Mouse (Mus musculus) T-helper 17 cell (primary cell): ENCODE data around the gene Tcl1.
"Not testable (repeated sequence)": the region's sequence is repeated elsewhere in the genome, so short reads cannot be mapped to it uniquely, and the experiment has no call there.

Source experiments
- in situ Hi-C, 2 experiments: fragments of 300-600 bp; cut with MboI, MseI; formaldehyde crosslinking; loops; 1 replicate in 1 of 2; 2 replicates in 1 of 2; pipeline ENCODE4 v1.15.1; 2025; ENCODE audit warnings: high pct_unique_total_duplicates in 2 of 2

Gene Tcl1

DNA sequence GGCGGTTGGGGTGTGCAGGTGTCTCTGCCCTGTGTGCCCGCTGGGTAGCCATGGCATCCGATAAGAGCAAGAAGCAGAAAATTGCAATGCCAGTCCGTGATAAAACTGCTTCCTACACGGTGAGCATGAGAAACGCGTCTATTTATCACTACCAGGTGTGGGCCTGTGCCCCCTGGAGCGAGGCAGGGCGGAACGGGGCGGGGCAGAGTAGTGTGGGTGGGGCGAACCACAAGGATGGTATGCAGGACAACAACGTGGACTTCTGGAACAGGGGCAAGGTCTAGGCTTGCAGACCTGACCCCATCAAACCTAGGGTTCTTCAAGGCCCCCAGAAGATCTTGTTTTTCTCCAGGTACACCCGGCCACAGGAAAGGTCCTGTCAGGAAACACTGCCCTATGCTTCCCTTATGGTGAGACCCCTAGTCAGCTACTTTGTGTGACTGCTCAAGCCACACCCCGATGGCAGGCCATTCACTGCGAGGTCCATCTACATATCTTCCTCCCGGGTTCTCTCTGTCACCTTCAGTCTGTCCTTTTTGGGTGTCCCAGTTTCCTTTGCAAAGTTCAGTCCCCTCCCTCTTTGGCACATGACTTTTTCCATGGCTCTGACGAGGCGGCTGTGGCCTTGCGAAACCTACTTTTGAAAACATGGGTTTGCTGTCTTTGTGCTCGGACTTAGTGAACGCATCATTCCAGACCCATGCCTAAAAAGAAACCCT is at the start of gene Tcl1:
TSS of gene Tcl1 (minus strand) at position 193 of the 719 bp plus-strand sequence.
- in situ Hi-C loops: no loop called here

DNA sequence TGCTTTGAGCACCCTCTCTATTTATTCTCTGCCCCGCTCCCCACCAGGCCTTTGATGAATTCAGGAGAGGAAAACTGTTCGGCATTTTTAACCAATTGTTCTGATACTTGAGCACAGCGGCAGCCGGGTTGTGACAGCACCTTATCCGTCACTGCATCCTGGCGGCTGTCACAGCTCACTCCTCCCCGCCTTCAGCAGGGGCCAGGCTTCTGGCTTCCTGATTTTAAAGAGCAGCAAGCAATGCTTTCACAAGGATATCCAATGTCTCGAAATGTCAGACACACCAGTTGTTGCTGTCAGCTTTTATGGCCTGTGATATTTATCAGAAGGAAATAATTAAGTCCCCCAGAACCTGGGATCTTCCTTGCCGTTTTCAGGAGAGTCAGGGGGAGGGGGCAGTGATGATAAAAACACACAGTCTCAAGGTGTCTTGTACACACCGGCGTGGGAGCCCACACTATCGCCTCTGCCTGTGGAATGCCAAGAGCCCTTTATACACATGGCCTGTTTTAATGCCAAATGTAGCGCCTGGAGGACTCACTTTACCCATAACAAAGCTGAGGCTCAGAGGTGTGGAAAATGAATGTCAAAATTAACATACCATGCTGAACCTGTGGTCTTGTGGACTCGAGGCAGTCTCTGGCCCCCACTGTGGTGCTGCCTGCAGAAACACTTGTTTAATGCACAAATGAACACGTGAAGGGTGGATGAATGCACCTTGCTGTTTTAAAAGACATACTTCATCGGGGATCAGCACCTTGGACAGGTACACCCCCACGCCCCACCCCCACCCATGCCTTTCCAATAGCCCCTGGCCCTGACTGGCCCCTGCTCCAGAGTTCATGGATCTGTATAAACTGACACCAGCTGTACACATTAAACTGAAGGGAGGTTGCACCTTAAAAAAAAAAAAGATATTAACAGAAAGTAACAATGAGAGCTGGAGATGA is 48.7 kb upstream of the Tcl1 start:
- in situ Hi-C loops: no loop called here

DNA sequence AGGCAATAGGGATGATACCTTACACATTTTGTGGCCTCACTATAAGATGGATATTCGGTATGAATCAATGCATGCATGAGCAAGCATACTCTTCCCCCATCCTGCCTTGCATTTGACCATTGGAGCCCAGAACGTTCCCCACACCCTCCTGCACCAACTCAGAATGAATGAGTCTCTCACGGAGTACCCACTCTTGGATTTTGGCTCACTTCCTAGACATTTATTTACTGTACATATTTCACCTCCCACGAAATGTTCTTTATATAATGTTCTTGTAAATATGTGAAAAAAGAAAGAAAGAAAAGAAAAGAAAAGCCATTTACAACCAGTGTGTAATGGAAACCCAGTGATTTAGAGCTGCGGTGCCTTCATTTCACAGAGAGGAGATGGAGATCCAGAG is 44.5 kb upstream of the Tcl1 start:
- in situ Hi-C loops: no loop called here

DNA sequence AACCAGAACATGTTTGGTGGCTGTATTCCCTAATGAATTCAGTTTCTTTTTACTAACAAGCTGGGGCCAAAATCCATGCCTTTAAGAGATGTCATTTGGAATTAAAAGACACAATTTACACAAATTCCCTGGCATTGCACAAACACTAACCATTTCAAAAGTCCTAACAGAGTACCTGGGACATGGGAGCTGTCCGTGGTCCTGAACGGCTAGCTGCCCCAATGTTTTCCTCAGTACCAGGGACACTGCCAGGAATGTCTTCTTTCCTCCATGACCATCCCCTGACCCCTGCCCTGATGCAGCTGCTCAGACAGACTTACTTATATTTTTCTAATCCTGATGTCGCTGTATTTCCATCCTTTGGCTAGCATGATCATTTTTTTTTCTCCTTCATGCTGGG is 43.5 kb upstream of the Tcl1 start:
- in situ Hi-C loops: no loop called here

DNA sequence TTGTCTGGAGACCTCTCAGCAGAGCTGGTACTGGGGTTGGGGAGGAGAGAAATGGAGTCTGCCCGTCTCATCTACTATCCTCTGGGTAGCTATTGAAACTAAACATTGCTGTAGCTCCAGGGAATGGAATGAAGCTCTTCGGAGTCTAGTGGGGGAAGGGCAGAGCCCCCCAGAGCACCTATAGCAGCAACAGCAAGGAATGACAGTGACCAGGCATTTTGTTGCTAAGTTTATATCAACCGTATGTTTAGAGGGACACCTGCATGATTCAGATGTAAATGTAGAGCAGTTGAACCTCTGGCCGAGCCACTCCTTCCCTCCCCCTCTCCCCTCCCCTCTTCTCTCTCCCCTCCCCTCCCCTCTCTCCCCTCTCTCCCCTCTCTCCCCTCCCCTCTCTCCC is 36.6 kb upstream of the Tcl1 start:
- in situ Hi-C loops: loop anchor here in 1 of 2 experiments (10.0 kb wide), 1 partner anchor 1124 kb away; no protein-coding TSS in a partner anchor

DNA sequence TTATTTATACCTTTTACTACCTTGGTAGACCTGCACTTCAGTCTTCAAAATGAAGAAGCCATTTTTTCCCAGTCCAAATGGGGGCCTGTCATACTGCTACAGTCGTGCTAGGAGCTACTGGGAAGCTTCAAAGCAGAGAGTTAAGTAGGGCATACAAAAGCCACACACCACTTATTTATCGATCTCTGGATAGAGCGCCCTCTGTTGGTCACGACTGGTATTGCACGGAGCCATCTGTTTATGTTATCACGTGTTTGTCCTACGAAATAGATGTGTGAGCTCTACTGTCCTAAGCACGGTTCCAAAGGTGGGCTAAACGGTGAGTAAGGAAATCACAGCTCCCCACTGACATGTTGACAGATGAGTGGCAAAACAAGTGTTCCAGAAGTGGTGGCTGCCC is 36.2 kb upstream of the Tcl1 start:
- in situ Hi-C loops: loop anchor here in 1 of 2 experiments (10.0 kb wide), 1 partner anchor 1124 kb away; no protein-coding TSS in a partner anchor

DNA sequence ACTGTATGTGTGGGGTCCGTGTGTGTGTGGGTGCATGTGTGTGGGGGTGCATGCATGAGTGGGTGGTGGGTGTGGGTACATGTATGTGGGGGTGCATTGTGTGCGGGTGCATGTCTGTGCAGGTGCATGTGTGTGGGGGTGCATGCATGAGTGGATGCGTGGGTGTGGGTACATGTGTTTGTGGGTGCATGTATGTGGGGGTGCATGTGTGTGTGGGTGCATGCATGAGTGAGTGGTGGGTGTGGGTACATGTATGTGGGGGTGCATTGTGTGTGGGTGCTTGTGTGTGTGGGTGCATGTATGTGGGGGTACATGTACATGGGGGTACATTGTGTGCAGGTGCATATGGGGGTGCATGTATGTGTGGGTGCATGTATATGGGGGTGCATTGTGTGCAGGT is 31.2 kb upstream of the Tcl1 start:
- in situ Hi-C loops: loop anchor here in 1 of 2 experiments (10.0 kb wide), 1 partner anchor 1119 kb away; no protein-coding TSS in a partner anchor

DNA sequence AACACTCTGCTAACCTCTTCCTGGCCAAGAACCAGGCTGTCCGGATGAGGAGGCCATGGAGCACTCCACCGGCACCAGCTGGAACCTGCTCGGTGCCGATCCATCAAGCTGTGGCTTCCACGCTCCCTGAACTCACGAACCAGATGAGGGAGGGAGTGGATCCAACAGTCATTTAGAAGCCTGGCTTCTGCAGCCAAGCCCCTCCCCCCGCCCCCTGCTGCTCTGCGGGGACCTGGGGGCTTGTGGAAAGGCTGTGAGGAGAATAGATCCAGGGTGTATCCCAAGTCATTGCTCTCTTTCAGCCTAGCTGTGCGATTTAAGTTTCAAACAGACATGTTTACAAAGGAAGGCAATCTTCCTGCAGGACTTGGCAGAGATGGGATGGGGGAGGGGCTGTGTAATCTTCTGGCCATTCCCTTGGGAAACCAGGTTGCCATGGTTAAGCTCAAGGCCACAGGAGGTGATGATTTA is 26.2 kb upstream of the Tcl1 start:
- in situ Hi-C loops: no loop called here

DNA sequence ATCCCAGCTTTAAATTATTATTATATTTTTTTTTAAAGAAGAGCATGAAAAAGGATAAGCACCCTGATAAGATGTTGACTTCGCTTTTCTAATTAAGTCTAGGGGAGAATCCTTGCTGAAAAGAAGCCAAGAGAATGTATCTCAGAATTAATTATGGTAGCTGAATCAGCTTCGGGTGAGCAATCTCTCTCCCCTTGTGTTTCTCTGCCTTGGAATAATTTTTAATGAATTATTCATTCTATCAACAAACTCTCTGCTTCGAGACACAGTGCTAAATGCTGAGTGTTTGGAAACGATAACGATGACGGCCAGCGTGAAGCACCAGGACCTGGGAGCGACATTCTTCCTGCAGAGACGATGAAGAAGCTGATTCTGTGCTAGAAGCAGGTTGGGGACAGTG is 16.5 kb upstream of the Tcl1 start:
- in situ Hi-C loops: no loop called here

DNA sequence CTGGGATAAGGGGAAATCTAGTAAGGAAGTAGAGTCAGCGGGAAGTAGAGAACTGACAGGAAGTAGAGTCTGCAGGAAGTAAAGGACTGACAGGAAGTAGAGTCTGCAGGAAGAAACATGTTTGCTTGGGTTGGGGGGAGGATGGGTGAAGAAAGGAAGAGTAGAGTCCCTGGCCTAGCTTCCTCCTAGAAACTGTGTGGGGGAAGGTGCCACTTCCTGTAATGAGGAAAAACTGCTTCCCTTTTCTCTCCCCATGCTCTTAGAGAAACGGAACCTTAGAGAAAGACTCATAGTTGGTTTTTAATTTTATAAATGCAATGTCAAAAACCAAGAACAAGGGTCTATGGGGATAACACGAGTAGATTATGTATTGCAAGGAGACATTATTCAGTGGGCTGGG is 12.5 kb upstream of the Tcl1 start:
- in situ Hi-C loops: no loop called here

DNA sequence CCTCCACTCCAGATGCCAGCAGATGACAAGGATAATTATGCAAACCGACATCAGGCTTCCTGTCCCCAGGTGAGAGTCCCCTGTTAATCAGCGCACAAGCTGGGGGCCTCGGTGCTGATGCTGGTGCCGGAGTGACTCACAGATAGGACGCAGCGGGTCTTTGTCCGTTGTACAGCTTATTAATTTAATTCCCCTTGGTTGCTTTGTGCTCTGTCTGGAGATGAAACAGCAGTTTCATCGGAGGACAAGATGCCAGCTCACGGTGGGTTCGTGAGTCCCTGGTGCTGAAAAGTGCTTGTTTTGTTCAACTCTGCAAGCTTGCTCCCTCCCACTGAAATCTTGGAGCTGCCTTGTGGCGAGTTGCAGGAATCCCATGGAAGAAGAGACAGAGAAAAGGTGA is 11.8 kb upstream of the Tcl1 start:
- in situ Hi-C loops: no loop called here

DNA sequence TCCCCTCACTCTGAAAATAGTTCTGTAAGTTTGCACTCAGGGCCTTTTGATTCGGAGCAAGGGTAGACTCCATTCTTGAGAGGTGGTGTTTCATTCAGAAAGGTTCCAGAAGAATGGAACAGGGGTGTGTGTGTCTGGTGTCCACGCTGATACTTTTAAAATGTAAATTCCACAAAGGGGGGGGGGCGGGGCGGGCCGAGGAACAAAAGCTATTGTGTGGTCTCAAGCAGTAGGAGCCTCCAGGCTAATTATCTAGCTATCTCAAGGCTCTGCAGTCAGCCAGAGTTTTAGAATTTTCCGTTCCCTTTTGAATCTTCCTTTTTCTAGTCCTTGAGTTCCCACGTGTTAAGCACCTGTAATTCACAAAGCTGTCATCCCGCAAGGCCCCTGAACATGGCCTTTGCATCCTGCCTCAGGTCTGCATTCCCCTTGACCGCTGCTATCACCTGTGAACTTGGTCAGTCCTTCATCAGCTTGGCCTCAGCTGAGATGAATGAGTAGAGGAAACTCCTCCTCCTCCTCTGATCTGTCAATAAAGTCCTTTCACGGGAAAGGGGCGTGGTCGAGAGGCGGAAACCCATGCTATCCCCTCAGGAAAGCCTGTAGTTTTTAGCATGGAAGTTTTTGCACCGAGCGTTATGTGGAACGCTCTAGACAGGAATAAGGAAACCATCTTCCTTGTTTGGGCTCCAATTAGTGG is 2.2 kb upstream of the Tcl1 start:
- in situ Hi-C loops: no loop called here

DNA sequence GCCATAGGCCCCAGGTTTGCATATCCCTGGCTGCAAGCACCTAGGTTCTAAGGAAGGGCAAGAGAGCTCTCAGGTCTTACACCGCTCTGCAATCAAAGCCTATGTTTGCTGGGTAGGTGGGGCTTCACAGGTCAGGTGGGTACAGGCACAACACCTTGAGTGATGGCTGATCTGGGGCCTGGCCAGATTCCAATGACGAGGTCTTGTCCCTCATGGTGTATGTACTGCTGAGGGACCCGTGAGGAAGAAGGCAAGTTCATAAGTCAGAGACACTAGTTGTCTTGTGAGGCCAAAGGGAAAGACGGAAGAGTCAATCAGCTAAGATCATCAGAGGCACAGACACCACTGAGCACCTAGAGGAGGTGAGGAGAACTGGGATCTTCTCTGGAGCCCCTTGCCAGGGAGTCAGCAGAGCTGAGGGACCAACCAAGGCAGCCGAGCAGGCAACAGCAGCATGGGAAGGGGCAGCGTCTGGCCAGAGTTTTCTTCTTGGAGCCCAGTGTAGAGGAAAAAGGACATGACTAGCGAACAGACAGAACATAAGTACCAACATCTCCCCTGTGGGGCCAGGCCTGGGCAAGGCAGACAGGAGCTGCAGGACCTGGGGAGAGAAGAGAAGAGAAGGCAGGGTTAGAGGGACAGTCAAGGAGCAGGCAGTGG is 5.4 kb downstream of the Tcl1 start:
- in situ Hi-C loops: no loop called here

DNA sequence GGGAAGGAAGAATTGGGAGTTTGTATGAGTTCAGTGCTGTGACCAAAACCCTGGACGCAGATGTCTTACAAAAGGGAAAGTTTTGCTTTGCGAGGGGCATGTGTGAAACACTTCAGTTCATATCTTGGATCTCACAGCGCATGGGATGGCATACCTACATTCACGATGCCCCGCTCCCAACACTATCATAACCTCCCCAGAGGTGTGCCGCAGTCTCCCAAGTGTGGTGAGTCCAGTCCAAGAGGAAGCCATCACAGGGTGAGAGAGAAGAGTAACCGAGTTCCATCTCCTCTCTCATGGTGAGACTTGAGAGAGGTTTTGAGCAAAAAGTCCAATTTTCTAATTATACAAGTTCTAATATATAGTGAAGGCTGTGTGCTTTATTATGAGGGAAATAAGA is 13.4 kb downstream of the Tcl1 start:
- in situ Hi-C loops: no loop called here

DNA sequence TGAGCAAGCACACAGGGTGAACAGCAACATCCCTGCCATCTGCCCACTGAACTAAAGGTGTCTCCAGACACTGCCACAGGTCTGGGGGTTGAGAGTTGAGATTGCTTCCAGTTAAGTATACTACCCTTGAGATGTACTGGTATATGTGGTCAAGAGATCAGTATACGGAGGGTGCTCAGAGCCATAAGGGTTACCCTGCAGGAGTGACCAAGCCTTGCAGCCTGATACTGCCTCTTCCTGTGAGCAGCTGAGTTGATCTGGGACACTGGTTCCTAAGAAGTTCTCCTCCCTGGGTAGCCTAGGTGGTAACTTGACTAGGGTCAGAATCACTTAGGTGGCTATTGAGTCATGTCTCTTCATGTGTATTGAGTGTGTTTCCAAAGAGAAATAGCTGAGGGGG is 14.2 kb downstream of the Tcl1 start:
- in situ Hi-C loops: no loop called here

DNA sequence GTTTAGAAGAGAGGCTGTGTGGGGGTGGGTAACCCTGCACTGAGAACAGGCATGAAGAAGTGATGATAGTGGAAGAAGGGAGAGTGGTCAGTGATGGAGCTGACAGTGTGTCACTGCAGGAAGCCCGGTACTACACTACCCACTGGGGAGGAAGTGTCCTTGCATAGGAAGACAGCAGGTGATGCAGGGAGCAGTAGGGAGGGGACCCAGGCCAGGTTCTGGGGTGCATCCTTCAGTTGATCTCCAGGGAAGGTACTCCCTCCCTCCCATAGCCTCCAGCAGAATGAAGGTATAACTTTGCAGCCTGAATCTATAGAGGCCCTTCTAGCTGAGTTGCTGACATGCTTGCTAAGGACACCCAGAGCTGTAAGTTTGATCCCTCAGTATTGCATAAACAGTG is 15.5 kb downstream of the Tcl1 start:
- in situ Hi-C loops: no loop called here

DNA sequence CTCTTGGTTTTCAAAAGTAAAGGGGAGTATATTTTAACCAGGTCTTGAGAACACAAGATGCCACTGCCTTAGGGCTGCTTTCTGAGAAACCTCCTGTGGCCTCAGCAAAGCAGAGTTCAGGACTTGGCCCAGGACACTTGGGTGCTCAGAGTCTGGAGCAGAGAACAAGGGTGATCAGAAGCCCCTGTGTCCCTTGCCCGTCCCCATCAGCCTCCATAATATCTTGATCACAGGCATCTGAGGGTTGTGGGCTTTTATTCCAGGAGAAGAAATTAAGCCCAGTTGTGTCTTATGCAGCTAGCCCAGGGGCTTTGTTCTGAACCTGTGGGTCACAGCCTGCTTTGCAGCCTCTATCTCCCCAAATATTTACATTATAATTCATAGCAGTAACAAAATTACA is 20.9 kb downstream of the Tcl1 start, which contains the start of gene Tcl1b4:
TSS of gene Tcl1b4 (plus strand) at position 301 of the 400 bp plus-strand sequence.
- in situ Hi-C loops: not testable (repeated sequence)

DNA sequence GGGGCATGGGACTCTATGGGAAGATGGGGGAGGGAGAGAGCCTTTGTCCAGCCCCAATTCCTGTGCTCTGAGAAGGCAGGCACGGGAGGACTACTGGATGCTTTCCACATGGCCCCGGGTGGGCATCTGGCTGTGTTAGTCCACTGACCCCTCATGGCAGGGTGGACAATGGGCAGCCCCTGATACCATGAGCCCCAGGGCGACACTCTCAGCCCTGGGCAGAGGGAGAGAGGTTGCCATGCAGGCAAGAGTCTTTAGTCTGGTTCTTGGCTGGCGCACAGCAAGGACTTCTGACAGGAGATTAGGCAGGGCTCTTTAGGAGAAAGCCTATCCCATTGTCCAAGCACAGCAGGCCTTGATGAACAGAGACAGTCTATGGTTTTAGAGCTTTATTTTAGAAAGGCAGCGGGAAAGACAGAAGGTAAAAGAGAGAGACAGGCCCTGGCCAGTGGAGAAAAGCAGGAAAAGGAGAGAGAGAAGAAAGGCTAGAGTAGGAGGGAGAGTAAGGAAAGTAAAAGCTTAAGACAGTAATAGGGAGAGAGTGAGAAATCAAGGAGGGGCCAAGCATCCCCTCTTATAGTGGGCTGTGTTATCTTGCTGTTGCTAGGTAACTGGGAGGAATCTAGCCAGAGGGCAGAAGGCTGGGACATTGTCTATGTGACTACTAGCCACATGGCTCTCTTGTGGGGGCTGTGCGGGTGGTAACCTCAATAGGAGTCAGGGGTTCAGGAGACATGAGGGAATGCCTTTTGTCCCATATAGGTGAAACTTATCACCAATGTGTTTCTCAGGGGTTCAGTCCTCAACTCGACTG is 22.7 kb downstream of the Tcl1 start:
- in situ Hi-C loops: not testable (repeated sequence)

DNA sequence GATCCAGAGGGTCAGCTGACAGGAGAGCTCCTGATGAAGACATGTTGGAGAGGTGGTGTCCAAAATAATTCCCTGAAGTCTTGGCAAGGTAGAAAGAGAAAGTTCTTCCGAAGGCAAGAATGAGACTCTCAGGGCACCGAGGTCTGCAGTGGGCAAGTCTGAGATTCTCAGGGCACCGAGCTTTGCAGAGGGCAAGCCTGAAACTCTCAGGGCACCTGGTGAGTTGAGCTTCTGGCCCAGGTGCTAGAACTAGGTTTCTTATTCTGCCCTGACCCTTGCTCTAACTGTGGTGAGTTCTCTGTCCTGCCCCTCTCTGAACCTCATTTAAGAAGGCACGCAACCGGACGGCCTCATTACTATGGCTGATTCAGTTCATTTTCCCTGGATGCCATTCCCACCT is 31.9 kb downstream of the Tcl1 start, which contains the start of gene Tcl1b3:
TSS of gene Tcl1b3 (plus strand) at position 301 of the 400 bp plus-strand sequence.
- in situ Hi-C loops: not testable (repeated sequence)

DNA sequence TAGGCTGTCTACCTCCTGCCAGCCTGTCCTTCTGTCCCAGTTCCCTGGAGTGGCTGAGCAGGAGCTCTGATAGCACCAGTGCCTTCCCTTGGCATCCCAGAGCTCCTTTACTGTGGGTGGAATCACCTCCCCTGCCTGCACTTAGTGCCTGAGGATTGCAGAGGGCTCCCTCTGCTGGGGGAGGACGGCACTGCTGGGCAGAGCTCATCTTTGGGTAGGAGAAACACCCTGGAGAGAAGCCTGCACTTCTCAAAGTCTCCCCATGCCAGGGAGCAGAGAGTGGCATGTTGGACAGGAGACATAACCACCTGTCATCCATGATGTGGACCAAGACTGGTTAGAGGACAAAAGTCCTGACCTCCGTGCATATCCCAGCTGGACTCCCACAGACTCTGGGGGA is 33.6 kb downstream of the Tcl1 start:
- in situ Hi-C loops: not testable (repeated sequence)
